Mouse (Mus musculus): Measurements from ENCODE around the gene Pax5.

DNA sequence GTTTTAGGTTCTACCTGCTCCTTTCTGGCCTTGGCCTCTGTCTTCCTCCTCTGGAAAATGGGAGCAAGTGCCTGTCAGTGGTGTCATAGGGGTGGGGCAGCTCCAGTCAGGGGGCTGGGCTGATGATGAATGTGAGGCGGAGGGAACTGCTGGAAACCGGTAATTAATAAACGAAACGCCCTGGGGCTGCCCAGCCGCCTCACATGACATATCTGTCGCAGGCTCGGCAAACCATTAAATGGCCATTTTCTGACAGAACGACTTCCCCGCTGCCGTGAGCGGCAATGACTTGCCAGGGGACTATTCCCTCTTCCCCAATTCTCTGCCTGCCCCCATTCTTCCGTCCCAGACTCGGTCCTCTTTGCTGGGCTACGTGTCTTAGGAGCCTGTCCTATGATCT lies 202.4 kb downstream of the Pax5 start:
- TF ChIP-seq CTCF (IDR thresholded peaks at IDR 0.05; ENCODE audit: control insufficient read depth, insufficient read depth, low read length) (no peak), POLR2A (IDR thresholded peaks at IDR 0.05; ENCODE audit: borderline replicate concordance, control insufficient read depth, low read depth, low read length) (no peak)

Data from bone marrow, adult 2 months (tissue).